ENCODE assay signal across 8 mouse cellular contexts in genomic region chr10:94689176-94689510, GRCm38 (mm10). TPM values are rescaled to one million over a fixed set of nuclear protein-coding genes. Genes with fewer than 3 reads are reported as not detected.
DNase-seq lines count a peak whose midpoint lies in the region; ATAC-seq and TF ChIP-seq lines count a peak whose summit lies in the region.

No protein-coding gene starts in this region.

- TF ChIP-seq CTCF in G1E (IDR thresholded peaks at IDR 0.05; ENCODE audit: low read depth, low read length) = no peak

- peak overlapping the region; percentile 99 for H3K9ac ChIP-seq in heart, embryonic 13.5 days
- peak overlapping the region; percentile 97 for H3K9ac ChIP-seq in hindbrain, embryonic 11.5 days (ENCODE audit: low read depth, low read length)

- peaks cover 4% of the 10 kb centered on the region for H3K36me3 ChIP-seq in heart, embryonic 13.5 days
- H3K36me3 ChIP-seq in G1E (replicated peaks) = peaks cover 9% of the 10 kb centered on the region
- H3K36me3 ChIP-seq in hindbrain, embryonic 11.5 days (ENCODE audit: control insufficient read depth, insufficient read depth, low read length) = no peaks in the 10 kb centered on the region

- peak overlapping the region; percentile 98 for H3K27ac ChIP-seq in heart, embryonic 13.5 days (replicated peaks)
- peak overlapping the region; percentile 90 for H3K27ac ChIP-seq in hindbrain, embryonic 11.5 days (ENCODE audit: low read depth, low read length)

- ATAC-seq in heart, embryonic 13.5 days (ENCODE audit: extremely low read depth, insufficient number of reproducible peaks, low FRiP score, low TSS enrichment) = no peak
- no peak for ATAC-seq in G1E (ENCODE audit: extremely low read depth, insufficient number of reproducible peaks, low FRiP score, poor library complexity, severe bottlenecking)
- ATAC-seq in hindbrain, embryonic 11.5 days (ENCODE audit: low FRiP score) = peak; percentile 49; the same call in 1 of the 2 replicates
- ATAC-seq in megakaryocyte-erythroid progenitor cell, adult 5-6 weeks (replicated peaks; ENCODE audit: low FRiP score, low TSS enrichment, poor library complexity, severe bottlenecking) = peak; percentile 19; the same call in 1 of the 2 replicates

- peak overlapping the region; percentile 83 for H3K4me2 ChIP-seq in heart, embryonic 13.5 days
- H3K4me2 ChIP-seq in hindbrain, embryonic 11.5 days (replicated peaks; ENCODE audit: low read depth, low read length) = peak overlapping the region; percentile 92

- no peaks in the 10 kb centered on the region; the same call in 1 of the 2 replicates for H3K9me3 ChIP-seq in heart, embryonic 13.5 days
- no peaks in the 10 kb centered on the region for H3K9me3 ChIP-seq in G1E (replicated peaks)
- no peaks in the 10 kb centered on the region for H3K9me3 ChIP-seq in hindbrain, embryonic 11.5 days (ENCODE audit: control insufficient read depth, low read length)

- WGBS in heart, embryonic 13.5 days = under 1% methylated on average over 7 of the region's 7 CpGs
- under 1% methylated on average over 7 of the region's 7 CpGs for WGBS in hindbrain, embryonic 11.5 days

- intact Hi-C loops in heart, postnatal 14 days (cut with DNase I) = no loop called here

- no peak for DNase-seq in heart, postnatal 14 days
- peak; percentile 36 for DNase-seq in G1E (ENCODE audit: low spot score)
- DNase-seq in hindbrain, embryonic 11.5 days (ENCODE audit: low spot score) = no peak
- DNase-seq in adrenal gland, postnatal 36 days = no peak
- DNase-seq in T-cell, adult 2 months (ENCODE audit: low spot score) = no peak
- DNase-seq in ovary, postnatal 36 days (ENCODE audit: low spot score) = no peak

- no peaks in the 10 kb centered on the region for H3K27me3 ChIP-seq in heart, embryonic 13.5 days (replicated peaks)
- H3K27me3 ChIP-seq in G1E (ENCODE audit: insufficient read depth, low read length) = no peaks in the 10 kb centered on the region
- no peaks in the 10 kb centered on the region for H3K27me3 ChIP-seq in hindbrain, embryonic 11.5 days (ENCODE audit: control insufficient read depth, insufficient read depth, low read length)

- peaks cover 18% of the 10 kb centered on the region for H3K4me1 ChIP-seq in heart, embryonic 13.5 days
- H3K4me1 ChIP-seq in G1E (ENCODE audit: insufficient read depth, low read depth, low read length) = peaks cover 19% of the 10 kb centered on the region
- H3K4me1 ChIP-seq in hindbrain, embryonic 11.5 days (replicated peaks; ENCODE audit: control insufficient read depth, insufficient read depth, low read length) = no peaks in the 10 kb centered on the region

- peak overlapping the region; percentile 95 for H3K4me3 ChIP-seq in heart, embryonic 13.5 days
- H3K4me3 ChIP-seq in G1E (ENCODE audit: low read depth, low read length) = peak overlapping the region; percentile 94
- H3K4me3 ChIP-seq in hindbrain, embryonic 11.5 days (ENCODE audit: low read depth, low read length) = peak overlapping the region; percentile 92

RNA-seq across cellular contexts. Expression of gene Cep83, which starts 0.7 kb away (rescaled TPM):
- polyA plus RNA-seq in heart, embryonic 13.5 days (2015; fragmentation: Nextera tagmentation; extraction: Ambion mirVana) = 15.5 and 16.8 TPM in 2 replicates
- 10 to 100 TPM; 20.1 to 21.5 TPM for total RNA-seq in heart, postnatal 14 days (2021)
- total RNA-seq in G1E (2014; fragmentation: Nextera tagmentation) (33.0 and 39.0 TPM in 2 replicates), G1E (2017) (34.9 and 37.9 TPM in 2 replicates)
- polyA plus RNA-seq in G1E (2012) = 9.2 and 10.0 TPM in 2 replicates
- 23.1 and 26.8 TPM in 2 replicates for polyA plus RNA-seq in hindbrain, embryonic 11.5 days (2014; fragmentation: Nextera tagmentation; extraction: Ambion mirVana)
- 48.2 and 59.4 TPM in 2 replicates for total RNA-seq in megakaryocyte-erythroid progenitor cell, adult 5-6 weeks (2014; fragmentation: Nextera tagmentation)
- 65.4 and 84.3 TPM in 2 replicates for total RNA-seq in megakaryocyte-erythroid progenitor cell, adult 5-6 weeks (2017)
- 1 to 10 TPM; 9.6 to 9.8 TPM for total RNA-seq in adrenal gland, postnatal 36 days (2021)

Comparison
In these comparisons a context has a peak if more than half of its experiments do, and no peak if none do; other contexts are left out.
1. ATAC-seq: peak in hindbrain, embryonic 11.5 days (single experiment) and megakaryocyte-erythroid progenitor cell, adult 5-6 weeks (single experiment); none in heart, embryonic 13.5 days (single experiment) and G1E (single experiment).
2. Peak in every context shown above with its lines, with median percentiles within 50 percentile points of each other: H3K4me3 ChIP-seq.